Mouse (Mus musculus) embryonic fibroblast, embryonic 13.5 days (primary cell): ENCODE data around the gene Foxm1.

Experiments
- CTCF ChIP-seq: IDR thresholded peaks from 2 replicates; pipeline ENCODE4 v1.5.1; 2011; ENCODE audit warnings: mild to moderate bottlenecking, control low read depth, low read length, moderate library complexity, borderline replicate concordance; ENCODE audit not compliant: insufficient read depth
- POLR2A ChIP-seq: IDR thresholded peaks from 2 replicates; pipeline ENCODE4 v1.6.1; 2011; ENCODE audit warnings: low read depth, mild to moderate bottlenecking, control low read depth, low read length, moderate library complexity

DNA sequence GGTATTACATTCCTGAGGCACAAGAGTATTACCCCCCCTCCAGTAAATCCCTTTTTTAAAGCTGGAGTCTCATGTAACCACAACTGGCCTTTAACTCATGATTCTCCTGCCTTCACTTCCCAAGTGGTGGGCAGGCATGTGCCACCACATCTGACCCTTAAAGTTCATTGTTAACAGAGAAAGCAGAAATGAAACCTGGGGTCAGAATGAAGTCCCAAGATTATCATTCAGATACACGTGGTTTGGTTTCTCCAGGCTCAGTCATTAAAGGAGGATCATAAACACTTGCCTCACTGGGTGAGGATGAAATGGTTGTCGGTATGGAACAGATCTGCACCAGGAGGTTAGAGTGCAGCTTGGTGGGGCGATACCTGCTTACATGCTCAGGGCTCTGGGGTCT, 18.5 kb downstream of the Foxm1 start:
- TF ChIP-seq CTCF (no peak), POLR2A (no peak)
